Mouse (Mus musculus): ENCODE data around the gene Ubxn7. TPM values are rescaled to one million over a fixed set of nuclear protein-coding genes. Genes with fewer than 3 reads are reported as not detected.

Ubxn7 gene
- polyA plus RNA-seq, 1 experiment from 2014 or later: 19.8 TPM

DNA sequence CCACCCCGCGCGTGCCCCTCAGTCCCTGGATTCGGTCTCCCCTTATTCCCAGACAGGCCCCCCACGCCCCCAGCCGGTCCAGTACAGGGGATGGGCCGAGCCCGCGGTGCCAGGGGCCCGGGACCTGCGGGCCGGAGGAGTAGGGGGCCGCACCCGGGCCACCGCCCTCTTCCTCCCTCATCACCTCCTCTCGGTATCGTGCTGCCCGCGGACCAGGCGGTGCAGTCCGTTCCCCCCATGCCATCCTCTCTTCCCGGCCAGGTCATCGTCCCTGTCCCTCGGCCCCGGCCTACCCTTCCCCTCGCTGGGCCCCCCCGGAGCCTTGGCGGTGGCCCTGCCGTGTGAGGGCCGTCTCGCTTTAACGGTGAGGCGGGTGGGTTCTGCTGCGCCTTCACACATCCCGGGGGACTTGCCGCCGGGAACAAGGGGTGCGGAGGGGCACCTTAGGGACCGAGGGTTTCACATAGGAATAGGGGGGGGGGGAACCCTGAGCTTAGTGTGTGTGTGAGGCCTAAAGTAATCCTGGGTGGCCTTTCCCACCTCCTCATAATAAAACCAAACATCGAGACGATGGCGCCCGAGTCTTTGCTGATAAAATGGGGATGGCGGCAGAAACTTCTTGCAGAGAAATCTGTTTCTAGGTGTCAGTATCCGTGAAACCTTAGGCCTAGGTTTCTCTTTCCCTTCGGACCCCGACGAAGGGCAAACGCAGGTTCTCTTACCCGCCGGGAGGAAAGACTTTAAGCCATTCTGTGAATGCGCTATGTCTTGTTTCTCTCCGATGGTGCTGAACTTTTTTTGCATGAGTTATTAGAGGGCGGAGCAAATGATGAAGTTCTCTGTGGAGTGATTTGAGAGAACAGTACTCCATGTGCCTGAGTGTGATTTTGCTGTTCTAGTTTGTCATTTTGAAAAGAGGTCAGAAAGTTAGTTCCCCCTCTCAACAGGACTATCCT, 777 bp downstream of the Ubxn7 start:
- Histone ChIP-seq H3K27me3 (replicated peaks) (no peaks in the 10 kb centered on the region), H3K4me1 (replicated peaks) (0 out of 2 replicates have a peak, but pooled peaks cover 7% of the 10 kb centered on the region), H3K4me2 (replicated peaks) (peak overlapping the region; percentile 60), H3K27ac (peak overlapping the region; percentile 95), H3K36me3 (no peaks in the 10 kb centered on the region), H3K9me3 (no peaks in the 10 kb centered on the region), H3K4me3 (replicated peaks) (peak overlapping the region; percentile 100), H3K9ac (peak overlapping the region; percentile 99)
- ATAC-seq: peak; percentile 83
- under 1% methylated on average over 54 of the region's 54 CpGs for WGBS

DNA sequence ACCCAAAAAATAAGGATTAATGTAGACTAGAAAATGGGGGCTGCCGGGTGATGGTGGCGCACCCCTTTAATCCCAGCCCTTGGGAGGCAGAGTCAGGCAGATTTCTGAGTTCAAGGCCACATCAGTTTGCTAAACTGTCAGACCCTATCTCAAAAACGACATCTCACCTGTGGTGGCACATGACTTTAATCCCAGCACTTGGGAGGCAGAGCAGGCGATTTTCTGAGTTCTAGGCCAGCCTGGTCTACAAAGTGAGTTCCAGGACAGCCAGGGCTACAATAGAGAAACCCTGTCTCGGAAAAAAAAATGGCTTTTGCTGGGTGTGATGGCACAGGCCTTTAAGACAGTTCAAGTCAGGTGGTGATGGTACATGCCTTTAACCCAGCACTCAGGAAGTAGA, 3.1 kb downstream of the Ubxn7 start:
- Histone ChIP-seq H3K36me3 (no peaks in the 10 kb centered on the region), H3K4me2 (replicated peaks) (no peak overlapping the region), H3K9me3 (no peaks in the 10 kb centered on the region), H3K27ac (no peak overlapping the region), H3K4me1 (replicated peaks) (0 out of 2 replicates have a peak, but pooled peaks cover 7% of the 10 kb centered on the region), H3K9ac (no peak overlapping the region), H3K27me3 (replicated peaks) (no peaks in the 10 kb centered on the region), H3K4me3 (replicated peaks) (no peak overlapping the region)
- 90% methylated on average over 5 of the region's 5 CpGs for WGBS
- ATAC-seq: no peak

DNA sequence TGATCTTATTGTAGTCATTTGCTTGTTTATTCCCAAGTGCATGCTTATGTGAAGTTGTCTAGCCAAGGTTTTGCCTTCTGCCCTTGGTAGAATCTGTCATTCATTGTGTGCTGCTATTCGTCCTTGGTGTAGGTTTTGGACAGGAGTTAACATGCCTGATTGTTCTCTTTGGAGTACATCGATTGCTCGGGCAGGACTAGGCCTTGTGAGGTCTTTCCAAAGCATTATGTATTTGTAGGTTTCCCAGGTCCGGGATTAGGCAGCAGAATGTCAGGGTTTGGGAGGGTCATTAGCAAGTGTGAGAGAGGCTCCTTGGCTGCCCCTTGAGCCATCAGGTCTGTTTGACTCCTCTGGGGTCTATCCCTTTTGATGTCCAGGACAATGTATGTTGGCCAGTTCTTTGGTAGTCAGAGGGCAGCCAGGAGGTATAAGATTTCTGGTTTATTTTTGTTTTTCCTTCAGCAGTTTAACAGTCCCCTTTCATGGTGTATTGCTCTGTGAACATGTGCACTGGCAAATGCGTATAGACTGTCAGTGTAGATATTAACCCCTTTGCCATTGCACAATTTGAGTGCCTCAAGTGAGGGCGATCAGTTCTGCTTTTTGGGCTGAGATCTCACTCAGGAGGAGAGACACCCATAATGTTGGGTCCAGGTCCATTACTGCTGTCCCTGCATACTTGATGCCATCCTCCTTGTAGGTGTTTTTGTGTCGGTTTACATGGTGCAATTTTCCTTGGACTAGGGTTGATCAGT, 4.1 kb downstream of the Ubxn7 start:
- Histone ChIP-seq H3K4me1 (replicated peaks) (0 out of 2 replicates have a peak, but pooled peaks cover 4% of the 10 kb centered on the region), H3K4me3 (replicated peaks) (no peak overlapping the region), H3K9me3 (no peaks in the 10 kb centered on the region), H3K27ac (no peak overlapping the region), H3K4me2 (replicated peaks) (no peak overlapping the region), H3K27me3 (replicated peaks) (no peaks in the 10 kb centered on the region), H3K9ac (no peak overlapping the region), H3K36me3 (no peaks in the 10 kb centered on the region)
- no peak for ATAC-seq
- WGBS: 71% methylated on average over 7 of the region's 7 CpGs

DNA sequence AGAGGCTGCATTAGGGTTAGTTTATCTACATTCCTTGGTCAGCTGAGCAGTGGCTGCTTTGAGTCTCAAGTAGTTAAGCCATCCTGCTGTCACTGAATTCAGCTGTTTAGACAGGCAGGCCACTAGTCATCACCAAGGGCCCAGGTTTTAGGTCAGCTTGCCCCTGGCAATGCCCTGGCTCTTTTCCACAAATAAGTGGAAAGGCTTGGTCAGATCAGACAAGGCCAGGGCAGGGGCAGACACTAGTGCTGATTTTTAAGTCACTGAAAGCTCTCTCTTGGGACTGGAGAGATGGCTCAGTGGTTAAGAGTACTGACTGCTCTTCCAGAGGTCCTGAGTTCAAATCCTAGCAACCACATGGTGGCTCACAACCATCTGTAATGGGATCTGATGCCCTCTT, 4.9 kb downstream of the Ubxn7 start:
- Histone ChIP-seq H3K9ac (no peak overlapping the region), H3K27ac (no peak overlapping the region), H3K4me3 (replicated peaks) (no peak overlapping the region), H3K9me3 (no peaks in the 10 kb centered on the region), H3K4me1 (replicated peaks) (0 out of 2 replicates have a peak, but pooled peaks cover 4% of the 10 kb centered on the region), H3K27me3 (replicated peaks) (no peaks in the 10 kb centered on the region), H3K36me3 (no peaks in the 10 kb centered on the region), H3K4me2 (replicated peaks) (no peak overlapping the region)
- ATAC-seq: no peak

DNA sequence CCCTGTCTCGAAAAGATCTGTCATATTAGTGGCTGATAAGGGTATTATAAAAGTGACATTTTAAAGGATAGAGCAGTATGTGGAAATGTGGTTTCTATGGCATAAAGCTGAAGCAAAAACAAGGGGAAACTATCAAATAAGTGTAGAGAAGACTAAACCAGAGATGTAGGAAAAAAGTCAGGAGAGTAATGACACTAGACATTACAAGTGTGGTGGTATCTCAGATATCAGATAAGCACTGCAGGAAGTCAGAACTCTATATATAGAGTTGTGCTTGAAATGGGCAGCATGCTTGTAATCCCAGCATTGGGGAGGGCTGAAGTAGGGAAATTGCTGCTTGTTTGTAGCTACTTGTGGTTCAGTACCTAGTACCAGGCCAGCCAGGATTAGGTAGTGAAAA, 8.4 kb downstream of the Ubxn7 start:
- no peaks in the 10 kb centered on the region for H3K27me3 ChIP-seq (replicated peaks)
- no peaks in the 10 kb centered on the region for H3K9me3 ChIP-seq
- no peak overlapping the region for H3K4me3 ChIP-seq (replicated peaks)
- WGBS: 68% methylated on average over 1 of the region's 1 CpGs
- no peak overlapping the region for H3K27ac ChIP-seq
- ATAC-seq: no peak
- H3K4me2 ChIP-seq (replicated peaks): no peak overlapping the region
- H3K36me3 ChIP-seq: no peaks in the 10 kb centered on the region
- H3K4me1 ChIP-seq (replicated peaks): 0 out of 2 replicates have a peak, but pooled peaks cover 4% of the 10 kb centered on the region
- no peak overlapping the region for H3K9ac ChIP-seq

DNA sequence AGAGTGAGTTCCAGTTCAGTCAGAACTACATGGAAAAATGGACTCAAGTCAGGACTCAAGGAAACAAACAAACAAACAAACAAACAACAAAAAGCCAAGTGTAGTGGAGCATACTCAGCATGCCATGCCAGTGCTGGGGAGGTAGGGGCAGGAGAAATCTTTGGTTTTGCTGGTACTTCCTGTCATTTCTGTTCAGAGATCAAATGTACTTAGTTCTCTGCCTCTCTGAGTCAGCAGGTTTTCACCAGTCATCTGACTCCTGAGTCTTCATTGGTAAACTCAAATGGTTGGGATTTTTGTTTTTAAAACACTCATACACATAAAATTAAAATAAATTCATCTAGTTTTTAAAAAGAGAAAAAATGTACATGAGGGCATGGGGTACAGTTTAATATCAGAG, 13.5 kb downstream of the Ubxn7 start:
- no peak for ATAC-seq

DNA sequence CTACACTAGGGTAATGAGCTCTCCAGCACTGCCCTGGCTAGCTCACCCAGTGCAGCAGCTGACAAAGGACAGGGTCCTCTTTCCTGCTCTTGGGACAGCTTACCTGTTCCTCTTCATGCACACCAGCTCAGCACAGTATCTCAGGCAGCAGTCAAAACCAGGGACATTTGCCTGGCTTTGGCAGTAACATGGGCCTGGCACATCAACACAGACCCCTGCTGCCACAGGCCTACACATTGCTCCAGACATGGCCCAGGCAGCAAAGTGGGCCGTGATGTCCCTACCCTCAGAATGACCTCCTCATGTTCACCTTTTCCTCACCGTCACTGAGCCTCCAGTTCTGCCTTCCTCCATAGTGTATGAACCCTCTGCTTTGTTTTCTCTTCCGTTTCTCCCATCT, 18.7 kb downstream of the Ubxn7 start:
- H3K9me3 ChIP-seq: no peaks in the 10 kb centered on the region
- WGBS: 92% methylated on average over 3 of the region's 3 CpGs
- H3K27me3 ChIP-seq (replicated peaks): no peaks in the 10 kb centered on the region
- H3K4me2 ChIP-seq (replicated peaks): no peak overlapping the region
- no peaks in the 10 kb centered on the region for H3K4me1 ChIP-seq (replicated peaks)
- ATAC-seq: no peak
- no peak overlapping the region for H3K27ac ChIP-seq
- no peak overlapping the region for H3K9ac ChIP-seq
- no peaks in the 10 kb centered on the region for H3K36me3 ChIP-seq
- H3K4me3 ChIP-seq (replicated peaks): no peak overlapping the region

More for the DNA sequence above, 13.5 kb downstream of the Ubxn7 start:
- H3K9me3 ChIP-seq: no peaks in the 10 kb centered on the region
- H3K4me1 ChIP-seq (replicated peaks): no peaks in the 10 kb centered on the region
- H3K36me3 ChIP-seq: no peaks in the 10 kb centered on the region
- H3K9ac ChIP-seq: no peak overlapping the region
- H3K27ac ChIP-seq: no peak overlapping the region
- no peak overlapping the region for H3K4me3 ChIP-seq (replicated peaks)
- no peaks in the 10 kb centered on the region for H3K27me3 ChIP-seq (replicated peaks)
- no peak overlapping the region for H3K4me2 ChIP-seq (replicated peaks)

DNA sequence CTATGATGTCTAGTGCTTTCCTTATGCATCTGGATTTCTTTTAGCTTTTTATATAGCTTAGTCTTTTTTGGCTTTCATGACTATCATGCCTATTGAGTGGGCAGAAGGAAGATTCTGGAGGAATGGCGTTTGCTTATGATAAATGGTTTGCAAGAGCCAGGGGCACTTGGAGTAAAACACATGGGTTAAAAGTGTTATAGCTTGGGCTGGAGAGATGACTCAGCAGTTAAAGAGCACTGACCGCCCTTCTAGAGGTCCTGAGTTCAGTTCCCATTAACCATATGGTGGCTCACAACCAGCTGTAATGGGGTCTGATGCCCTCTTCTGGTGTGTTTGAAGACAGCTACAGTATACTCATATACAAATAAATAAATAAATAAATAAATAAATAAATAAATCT, 31.5 kb downstream of the Ubxn7 start:
- H3K9ac ChIP-seq: no peak overlapping the region
- no peak for ATAC-seq
- peaks cover 12% of the 10 kb centered on the region; the same call in 1 of the 2 replicates for H3K36me3 ChIP-seq
- H3K9me3 ChIP-seq: no peaks in the 10 kb centered on the region
- H3K4me1 ChIP-seq (replicated peaks): no peaks in the 10 kb centered on the region
- no peaks in the 10 kb centered on the region for H3K27me3 ChIP-seq (replicated peaks)
- no peak overlapping the region for H3K4me3 ChIP-seq (replicated peaks)
- 80% methylated on average over 2 of the region's 2 CpGs for WGBS
- H3K27ac ChIP-seq: no peak overlapping the region
- H3K4me2 ChIP-seq (replicated peaks): no peak overlapping the region

DNA sequence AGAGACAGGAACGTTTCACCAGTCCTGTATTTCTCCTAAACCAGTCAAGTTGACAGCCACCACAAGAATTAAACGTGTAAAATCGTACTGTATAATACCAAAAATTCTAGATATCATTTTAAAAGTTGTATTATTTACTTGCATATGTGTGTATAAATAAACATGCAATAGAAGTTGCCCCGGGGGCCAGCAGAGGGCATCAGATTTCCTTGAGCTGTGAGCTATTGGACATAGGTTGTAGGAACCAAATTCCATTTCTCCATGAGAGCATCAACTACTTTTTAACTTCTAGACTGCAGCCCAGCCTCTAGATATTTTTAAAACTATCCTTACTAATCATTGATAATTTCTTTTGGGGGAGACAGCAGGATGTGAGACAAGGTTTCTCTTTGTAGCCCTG, 39.3 kb downstream of the Ubxn7 start:
- Histone ChIP-seq H3K9me3 (no peaks in the 10 kb centered on the region), H3K36me3 (peaks cover 14% of the 10 kb centered on the region), H3K27ac (no peak overlapping the region), H3K4me2 (replicated peaks) (no peak overlapping the region), H3K9ac (no peak overlapping the region), H3K4me1 (replicated peaks) (no peaks in the 10 kb centered on the region), H3K27me3 (replicated peaks) (no peaks in the 10 kb centered on the region), H3K4me3 (replicated peaks) (no peak overlapping the region)
- no peak for ATAC-seq
- 90% methylated on average over 4 of the region's 4 CpGs for WGBS

DNA sequence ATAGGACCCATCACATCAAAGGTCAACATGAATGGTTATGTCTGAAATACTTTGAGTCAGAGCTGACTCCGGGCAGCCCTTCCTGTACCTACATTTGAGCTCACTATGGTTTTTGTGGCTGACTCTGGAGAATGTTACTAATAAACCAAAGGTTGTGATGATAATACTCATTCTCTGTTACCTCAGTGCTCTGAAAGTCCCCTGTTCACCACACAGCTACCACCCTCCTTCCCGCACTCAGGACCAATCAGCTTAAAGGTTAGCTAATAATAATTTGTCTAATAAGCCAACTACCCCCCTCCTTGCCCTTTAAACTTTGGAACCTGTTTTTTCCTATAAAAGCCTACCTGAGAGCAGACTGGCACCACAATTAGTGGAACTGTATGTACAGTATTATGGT, 47.5 kb downstream of the Ubxn7 start:
- Histone ChIP-seq H3K27ac (no peak overlapping the region), H3K9ac (no peak overlapping the region), H3K27me3 (replicated peaks) (no peaks in the 10 kb centered on the region), H3K9me3 (no peaks in the 10 kb centered on the region), H3K4me3 (replicated peaks) (no peak overlapping the region), H3K4me1 (replicated peaks) (no peaks in the 10 kb centered on the region), H3K4me2 (replicated peaks) (no peak overlapping the region), H3K36me3 (peaks cover 32% of the 10 kb centered on the region)
- peak; percentile 53; the same call in 1 of the 2 replicates for ATAC-seq
- 92% methylated on average over 2 of the region's 2 CpGs for WGBS

DNA sequence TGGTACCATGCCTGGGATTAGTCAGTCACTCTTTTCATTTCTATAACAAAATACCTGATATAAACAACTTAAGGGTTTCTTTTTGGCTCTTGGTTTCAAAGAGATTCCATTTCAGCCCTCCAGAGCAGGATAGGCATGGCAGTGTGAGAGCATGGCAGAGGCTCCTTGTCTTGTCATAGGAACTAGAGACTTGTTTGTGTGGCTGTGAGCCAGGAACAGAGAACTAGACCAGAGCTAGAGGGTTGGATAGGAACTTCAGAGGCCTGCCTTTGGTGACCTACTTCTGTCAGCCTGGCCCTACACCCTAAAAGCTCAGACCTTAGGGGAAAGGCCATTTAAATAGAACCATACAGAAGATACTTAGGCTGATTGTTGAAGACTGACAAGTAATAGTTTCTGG, 50.8 kb downstream of the Ubxn7 start:
- Histone ChIP-seq H3K9me3 (no peaks in the 10 kb centered on the region), H3K27ac (no peak overlapping the region), H3K4me3 (replicated peaks) (no peak overlapping the region), H3K27me3 (replicated peaks) (no peaks in the 10 kb centered on the region), H3K4me1 (replicated peaks) (no peaks in the 10 kb centered on the region), H3K9ac (no peak overlapping the region), H3K36me3 (peaks cover 17% of the 10 kb centered on the region), H3K4me2 (replicated peaks) (no peak overlapping the region)
- ATAC-seq: no peak

DNA sequence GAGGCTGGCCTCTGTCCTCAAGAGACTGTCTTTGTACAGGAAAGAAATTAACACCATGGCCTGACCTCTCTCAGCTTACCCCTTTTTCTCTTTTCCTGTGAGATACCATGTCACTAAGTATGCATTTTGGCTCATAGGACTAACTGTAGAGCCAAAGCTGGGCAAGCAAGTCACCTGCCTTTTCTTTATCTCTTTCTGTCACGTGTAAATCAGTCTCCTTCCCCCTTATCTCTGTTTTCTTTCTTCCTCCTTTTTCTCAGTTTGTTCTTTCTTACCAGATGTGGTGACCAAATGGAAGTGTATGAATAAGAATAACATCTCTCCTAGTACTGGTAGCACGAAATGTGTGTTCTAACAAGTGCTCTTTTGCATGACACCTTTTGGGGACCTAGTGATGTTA, 52.8 kb downstream of the Ubxn7 start:
- 0 out of 2 replicates have a peak, but pooled peaks cover 10% of the 10 kb centered on the region for H3K36me3 ChIP-seq
- no peak for ATAC-seq

More for the DNA sequence above, 52.8 kb downstream of the Ubxn7 start:
- H3K4me1 ChIP-seq (replicated peaks): no peaks in the 10 kb centered on the region
- no peaks in the 10 kb centered on the region for H3K27me3 ChIP-seq (replicated peaks)
- H3K9me3 ChIP-seq: no peaks in the 10 kb centered on the region
- H3K4me2 ChIP-seq (replicated peaks): no peak overlapping the region
- 80% methylated on average over 2 of the region's 2 CpGs for WGBS
- no peak overlapping the region for H3K4me3 ChIP-seq (replicated peaks)
- H3K27ac ChIP-seq: no peak overlapping the region
- H3K9ac ChIP-seq: no peak overlapping the region

Measured in intestine, embryonic 15.5 days (tissue).